Mouse (Mus musculus) c-Kit-negative CD71-positive TER-119-positive erythroid progenitor cells, embryonic 14.5 days (primary cell): Measurements from ENCODE around the gene Cep290.
"Not testable (repeated sequence)": the region's sequence is repeated elsewhere in the genome, so short reads cannot be mapped to it uniquely, and the experiment has no call there.

Experiments
- DNase-seq: peaks from one replicate; pipeline ENCODE4 v3.0.0-alpha.2; 2013; ENCODE audit warnings: low read depth, low spot score

Cep290 gene

DNA sequence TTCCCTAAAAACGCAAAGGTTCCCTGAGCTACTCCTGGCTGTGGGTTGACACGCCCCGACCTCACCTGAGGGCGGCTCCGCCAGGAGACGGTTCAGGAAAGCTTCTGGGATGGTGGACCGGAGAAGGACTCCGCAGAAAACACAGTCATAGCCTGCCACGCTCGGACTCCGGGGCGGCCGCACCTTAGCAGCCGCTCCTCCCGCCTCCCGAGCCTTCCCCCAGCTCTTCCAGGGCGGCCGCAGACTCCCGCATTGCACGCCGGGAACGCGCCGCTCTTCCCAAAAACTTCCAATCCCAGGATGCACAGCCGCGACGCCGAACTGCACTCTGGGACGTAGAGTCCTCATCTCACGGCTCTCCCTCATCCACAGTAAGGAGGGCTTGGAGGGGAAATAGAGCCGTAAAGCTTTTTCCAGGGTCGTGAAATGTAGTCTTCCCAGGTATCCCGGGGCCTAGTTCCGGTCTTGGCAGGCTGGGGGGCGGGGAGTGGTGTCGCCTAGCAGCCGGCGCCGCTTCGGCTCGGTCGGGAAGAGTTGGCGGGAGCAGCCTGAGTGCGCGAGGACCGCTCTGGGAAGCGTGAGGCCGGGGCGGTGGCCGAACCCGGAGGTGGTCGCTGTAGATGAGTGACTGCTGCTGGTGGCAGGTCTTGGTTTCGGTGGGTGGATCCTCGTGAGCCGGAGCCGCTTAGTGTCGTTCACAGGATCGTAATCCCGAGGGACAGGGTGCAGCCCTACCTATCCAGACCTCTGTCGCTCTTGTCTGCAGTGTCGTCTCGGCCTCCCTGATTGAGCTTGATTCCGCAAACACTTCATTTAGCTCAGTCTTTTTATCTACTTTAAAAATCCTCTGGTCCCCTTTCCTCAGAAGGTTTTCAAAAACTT is at the start of gene Cep290, which contains the start of gene Tmtc3:
Gene Cep290 (plus strand): TSS at position 462 of the 882 bp plus-strand sequence.
Gene Tmtc3 (minus strand): TSS at position 254 of the 882 bp plus-strand sequence.
- DNase-seq: peak; percentile 94

DNA sequence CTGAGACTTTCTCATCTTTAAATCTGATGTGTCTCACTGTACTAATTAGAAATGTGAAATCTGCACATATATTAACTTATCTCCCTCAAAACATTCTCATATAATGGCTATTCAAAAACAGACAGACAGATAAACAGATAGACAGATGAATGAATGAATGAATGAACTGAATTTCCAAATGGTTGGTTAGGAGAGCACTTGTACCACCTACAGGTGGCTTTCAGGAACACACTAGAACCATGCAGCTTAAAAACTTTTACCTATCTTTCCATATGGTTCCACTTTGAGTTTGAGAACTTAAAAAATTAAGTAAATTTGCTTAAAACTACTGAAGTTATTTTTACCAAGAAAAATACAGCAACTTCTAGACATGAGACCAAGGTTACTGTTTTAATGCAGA is 38.0 kb upstream of the Cep290 start:
- no peak for DNase-seq

DNA sequence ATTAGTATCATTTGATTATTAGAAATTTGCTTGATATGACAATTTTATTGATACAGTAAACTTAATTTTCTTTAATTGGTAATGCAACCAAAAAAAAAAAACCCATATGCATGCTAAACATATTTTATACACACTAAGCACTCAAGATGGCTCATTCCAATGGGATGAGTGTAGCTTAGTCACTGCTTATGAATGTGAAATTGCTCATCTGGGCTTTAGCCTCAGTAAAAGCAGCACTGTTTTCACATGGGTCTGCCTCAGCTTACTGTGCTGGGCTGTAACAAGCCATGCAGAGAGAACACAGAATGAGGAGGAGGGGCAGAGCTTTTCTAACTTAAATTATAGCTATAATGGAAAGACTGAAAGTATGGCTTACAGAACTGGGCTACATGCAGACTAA is 26.8 kb upstream of the Cep290 start:
- DNase-seq: no peak

DNA sequence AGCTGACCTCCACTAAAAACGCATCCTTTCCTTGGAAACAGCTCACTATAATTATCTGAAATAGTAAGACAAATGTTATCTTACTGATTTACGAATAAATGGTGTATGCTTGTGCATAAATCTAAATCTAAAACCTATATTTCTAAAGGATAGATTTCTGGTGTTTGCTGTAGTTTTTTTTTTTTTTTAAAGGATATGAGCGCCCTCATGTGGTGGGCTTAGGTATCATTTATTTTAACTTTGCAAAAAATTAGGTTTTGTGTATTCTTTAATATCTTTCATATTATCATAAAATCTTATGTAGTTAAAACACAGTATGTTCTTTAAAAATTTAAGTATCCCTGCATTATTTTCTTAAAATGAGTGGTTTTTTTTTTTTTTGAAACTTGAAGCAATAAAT is 12.3 kb upstream of the Cep290 start:
- no peak for DNase-seq

DNA sequence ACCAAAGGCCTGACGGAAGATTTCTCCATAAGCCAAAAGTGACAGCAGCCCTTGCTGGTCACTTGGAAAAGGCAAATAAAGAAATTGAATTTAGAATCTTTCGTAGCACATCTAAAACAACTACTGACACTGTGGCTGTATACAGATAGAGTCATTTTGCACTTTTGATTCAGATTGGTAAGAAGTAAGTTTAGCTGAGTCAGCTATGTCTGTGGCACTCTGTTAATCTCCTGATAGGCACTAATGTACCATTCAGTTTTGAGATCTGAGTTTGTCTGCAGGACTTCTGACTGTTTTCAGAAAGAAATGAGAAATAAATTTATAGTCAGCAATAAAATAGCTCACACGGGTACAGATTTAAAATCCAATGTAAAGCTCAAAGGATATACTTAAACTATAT is 7.8 kb upstream of the Cep290 start:
- DNase-seq: no peak

DNA sequence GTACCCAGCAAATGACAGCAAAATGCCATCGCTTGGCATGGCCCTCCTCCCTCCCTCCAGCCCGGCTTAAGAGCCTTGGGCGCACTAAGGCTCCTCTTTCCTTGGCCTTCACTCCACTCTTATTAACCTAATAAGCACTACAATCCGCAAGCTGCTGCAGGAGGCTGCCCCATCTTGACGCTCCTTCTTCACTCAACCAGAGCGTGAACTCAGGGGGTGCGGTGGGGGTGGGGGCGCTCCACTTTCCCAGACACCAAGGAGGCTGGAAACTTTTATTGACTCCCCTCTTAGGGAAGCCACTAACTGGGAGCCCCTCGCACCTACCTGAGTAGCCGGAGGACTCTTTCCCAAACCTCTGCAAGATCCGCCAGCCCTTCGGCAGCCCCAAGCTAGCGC is 659 bp upstream of the Cep290 start:
- DNase-seq: no peak

DNA sequence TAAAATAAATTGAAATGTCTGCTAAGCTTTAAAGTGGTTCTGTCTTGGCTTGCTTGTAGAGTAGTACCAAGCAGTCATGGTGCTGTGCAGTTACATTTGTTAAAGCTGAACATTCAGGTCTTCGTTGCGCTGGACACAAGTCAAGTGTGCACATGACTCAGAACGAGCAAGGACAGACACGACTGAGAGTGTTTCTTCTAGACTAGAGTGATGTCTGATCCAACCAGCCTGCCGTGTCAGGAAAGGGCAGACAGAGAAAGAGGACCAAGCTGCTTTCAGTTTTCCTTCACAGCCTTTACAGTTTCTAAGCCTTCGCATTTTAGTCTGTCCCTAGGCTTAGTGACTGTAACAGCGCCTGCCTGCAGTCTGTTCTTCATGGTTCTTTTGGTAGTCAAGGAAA is 4.6 kb downstream of the Cep290 start:
- no peak for DNase-seq

DNA sequence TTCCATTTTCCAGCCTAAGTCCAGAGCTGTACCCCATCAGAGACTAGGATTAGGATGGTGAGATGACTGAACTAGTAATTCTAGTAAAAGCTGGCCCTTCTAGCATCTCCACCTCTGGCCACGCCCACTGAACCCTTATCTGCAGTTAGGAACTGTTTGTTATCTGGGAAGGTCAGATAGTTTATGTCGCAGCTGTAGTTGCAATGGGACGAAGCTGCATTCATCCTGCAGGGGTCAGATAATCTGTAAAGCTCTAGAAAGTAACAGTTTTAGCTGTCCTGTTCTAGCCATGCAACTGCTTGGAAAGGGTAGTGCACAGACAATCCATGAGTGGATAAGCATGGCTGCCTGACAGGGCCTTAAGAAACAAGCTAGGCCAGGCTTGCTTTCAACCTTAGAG is 11.0 kb downstream of the Cep290 start:
- peak; percentile 74 for DNase-seq

DNA sequence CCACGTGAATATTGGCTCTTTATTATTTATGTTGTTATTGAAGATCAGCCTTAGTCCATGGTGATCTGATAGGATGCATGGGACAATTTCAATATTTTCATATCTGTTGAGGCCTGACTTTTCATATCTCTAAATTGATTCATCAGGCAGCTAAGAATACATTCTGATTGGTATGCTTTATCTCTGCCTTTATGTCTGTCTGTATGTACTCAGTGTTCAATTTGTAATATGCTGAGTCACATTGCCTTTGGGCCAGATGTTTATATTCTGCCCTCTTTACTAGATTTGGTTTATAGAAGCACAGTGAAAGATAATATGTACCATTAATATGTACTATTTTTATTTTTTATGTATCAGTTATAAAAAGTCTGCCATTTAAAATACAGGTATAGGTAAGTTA is 20.8 kb downstream of the Cep290 start:
- DNase-seq: no peak

DNA sequence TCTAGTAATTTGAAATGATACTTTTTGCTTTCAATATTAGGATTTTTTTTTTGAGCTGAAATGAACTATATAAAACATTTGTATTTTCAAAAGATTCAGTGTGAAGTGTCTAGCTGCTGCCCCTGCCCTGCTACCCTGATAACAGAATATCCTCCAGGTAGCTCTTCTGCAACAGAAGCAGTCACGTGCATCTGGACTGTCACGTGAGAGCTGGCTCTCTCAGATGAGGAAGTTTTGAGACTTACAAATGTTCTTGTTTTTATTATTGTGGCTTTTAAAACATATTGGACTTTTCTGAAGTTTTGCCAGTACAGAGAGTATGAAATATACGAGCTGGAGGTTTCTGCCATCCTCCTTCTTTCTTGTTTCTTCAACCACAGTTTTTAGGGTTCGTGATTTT is 34.3 kb downstream of the Cep290 start:
- DNase-seq: no peak

DNA sequence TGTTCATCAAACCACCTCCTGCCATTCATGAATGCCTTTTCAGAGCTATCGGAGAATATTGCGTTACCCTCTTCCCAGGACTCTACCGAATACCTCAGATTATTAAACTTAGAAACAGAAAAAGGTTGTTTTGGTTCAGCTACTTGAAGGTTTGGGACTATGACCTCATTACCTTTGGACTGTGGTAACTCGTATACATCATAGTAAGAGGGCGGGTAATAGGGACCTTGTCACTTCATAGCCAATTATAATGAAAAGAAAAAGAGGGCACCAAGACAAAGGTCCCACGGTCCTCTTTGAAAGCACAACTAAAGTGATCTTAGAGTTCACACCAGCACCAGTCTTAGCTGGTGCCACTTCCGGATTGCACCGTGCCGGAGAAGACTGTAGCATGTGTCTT is 35.0 kb downstream of the Cep290 start:
- no peak for DNase-seq

DNA sequence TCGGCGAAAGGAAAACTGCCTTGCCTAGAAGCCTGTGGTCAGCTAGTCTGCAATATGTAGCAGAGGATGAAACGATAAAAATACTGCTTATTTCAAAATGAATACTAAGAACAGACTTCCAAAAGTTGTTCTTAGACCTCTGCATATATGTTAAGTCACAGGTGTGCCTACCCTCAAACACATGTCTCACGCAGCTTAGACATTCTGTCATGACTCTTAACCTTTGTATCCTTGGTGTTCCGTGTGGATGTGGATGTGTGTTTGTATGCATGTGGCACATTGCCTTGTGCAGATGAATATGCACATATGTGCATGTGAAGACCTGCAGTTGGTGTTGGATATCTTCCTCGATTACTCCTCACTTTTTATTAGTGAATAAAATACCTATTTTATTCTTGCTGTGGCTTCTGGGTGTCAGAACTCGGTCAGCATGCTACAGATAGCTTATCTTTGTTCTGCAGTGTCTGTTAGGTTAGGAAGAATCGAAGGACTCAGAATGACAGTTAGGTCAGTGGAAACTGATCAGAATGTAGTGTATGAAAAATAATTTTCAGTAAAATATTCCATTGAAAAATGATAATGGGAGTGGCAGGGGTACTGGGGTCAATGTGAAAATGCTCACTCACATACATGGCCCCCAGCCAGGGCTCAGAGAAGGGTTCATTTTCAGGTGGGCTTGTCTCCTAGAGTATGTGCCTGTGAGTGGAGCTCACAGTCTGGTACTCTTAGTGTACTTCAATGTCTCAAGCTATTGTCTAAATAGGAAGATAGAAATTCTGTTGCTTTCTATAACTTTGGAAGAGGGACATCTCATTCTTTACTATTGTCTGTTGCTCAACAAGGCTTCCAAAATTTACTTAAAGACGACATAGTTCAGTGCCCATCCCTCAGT is 37.4 kb downstream of the Cep290 start:
- peak; percentile 28 for DNase-seq

DNA sequence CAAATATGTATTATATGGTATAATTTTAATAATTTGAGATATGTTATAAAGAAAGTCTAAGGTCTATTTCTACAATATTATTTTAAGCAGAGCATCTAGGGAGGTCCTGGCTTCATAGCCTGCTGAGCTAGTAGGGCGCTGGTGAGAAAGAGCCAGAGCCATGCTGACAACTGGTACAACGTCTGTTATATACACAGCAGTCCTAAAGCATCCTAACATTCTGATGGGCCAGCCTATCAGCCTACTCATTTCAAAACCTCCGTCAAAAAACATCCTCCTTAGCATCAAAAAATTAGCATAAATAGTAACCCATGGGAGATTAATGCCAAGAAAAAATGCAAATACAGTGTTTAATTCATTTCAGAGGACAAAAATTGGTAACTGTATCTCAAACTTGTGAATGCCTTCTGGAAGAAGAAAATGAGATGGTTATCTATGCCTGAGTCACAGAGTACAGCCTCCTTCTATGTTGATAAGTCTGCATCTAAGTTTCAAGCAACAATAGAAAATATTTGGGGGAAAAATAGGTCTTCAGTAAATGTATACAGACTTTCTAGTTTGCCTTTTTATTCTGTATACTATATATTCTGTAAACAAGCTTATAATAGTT is 69.3 kb downstream of the Cep290 start:
- no peak for DNase-seq

DNA sequence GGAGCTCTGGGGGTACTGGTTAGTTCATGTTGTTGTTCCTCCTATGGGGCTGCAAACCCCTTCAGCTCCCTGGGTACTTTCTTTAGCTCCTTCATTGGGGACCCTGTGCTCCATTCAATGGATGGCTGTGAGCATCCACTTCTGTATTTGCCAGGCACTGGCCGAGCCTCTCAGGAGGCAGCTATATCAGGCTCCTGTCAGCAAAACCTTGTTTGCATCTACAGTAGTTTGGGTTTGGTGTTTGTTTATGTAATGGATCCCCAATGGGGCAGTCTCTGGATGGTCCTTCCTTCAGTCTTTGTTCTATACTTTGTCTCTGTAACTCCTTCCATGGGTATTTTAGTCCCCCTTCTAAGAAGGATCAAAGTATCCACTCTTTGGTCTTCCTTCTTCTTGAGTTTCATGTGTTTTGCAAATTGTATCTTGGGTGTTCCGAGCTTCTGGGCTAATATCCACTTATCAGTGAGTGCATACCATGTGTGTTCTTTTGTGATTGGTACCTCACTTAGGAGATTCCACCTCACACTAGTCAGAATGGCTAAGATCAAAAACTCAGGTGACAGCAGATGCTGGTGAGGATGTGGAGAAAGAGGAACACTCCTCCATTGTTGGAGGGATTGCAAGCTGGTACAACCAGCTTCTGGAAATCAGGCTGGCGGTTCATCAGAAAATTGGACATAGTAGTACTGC is 73.0 kb downstream of the Cep290 start:
- not testable (repeated sequence) for DNase-seq

DNA sequence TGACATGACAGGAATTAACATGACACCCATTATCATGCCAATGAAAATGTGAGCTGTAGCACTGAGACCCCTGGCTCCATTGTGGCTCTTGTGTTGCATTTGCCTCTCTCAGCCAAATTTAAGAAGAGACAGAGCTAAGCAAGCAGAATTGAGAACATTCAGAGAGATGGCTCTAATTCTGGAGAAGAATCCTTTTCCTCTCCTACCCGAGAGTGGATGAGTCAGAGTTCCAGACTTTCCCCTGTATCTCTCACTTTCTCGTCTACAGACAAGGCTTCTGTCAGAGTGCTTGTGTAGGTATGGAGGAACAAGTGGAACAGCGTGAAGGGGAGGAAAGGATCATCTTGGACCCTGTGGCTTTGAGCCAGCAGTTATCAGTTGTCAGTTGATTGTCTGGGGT is 76.8 kb downstream of the Cep290 start:
- no peak for DNase-seq

DNA sequence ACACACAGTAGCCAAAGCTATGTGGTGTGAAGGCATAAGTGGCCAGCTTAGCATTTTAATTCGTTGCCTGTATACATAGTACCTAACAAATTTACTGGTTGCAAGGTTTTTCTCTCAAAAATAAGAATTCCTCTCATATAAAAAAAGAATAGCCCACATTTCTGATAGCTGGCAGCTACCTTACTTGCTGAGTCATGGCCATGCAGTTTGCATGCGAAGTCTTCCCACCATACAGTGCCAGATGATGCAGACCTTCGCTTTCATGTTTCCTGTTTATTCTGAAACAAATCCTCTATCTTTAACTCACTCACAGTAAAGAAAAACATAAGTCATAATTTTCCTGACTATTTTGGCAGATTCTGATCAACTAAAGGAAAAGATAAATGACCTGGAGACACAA is 84.3 kb downstream of the Cep290 start:
- peak; percentile 63 for DNase-seq

DNA sequence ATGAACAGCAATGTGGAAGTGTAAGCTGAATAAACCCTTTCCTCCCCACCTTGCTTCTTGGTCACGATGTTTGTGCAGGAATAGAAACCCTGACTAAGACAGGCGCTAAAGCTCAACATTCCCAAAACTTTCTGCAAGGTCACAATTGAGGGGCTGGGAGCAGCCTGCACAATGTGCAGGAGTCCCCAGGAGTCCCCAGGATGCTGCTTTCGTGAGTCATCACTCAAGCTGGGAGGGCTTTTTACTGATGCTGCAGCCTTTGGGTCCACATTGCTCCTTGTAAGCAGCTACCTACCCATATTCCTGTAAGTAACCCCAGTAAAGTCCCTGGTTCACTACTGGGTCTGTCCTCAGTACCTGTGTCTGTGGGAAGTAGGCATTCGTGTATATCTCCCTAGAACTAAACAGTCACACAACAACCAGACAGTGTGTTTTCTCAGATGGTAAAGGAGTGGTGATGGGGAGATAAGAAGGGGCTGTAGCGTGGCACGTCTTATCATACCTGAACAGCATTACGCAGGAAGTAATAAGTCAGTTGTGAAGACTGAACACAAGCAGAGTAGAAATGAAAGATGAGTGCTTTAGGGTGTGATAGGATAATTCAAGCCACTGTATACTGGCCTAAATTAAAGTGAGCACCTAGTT is 87.3 kb downstream of the Cep290 start:
- DNase-seq: peak; percentile 49

DNA sequence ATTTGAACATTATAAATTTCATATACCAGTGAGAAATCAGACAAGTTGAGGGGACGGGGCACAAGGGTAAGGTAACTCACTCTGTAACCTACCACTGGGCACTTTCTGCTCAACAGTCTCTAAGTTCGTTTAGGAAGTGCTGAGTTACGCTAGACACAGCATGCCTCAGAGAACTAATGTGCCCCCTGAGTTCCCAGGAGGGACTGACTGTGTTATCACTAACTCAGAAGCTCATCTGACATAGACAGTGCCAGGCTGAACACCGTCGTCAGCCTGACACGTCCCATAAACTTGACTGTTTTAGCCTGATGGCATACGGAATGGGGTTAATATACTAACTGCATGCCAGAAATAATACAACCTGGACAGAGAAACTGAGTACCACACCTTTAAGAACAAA is 87.9 kb downstream of the Cep290 start:
- no peak for DNase-seq

DNA sequence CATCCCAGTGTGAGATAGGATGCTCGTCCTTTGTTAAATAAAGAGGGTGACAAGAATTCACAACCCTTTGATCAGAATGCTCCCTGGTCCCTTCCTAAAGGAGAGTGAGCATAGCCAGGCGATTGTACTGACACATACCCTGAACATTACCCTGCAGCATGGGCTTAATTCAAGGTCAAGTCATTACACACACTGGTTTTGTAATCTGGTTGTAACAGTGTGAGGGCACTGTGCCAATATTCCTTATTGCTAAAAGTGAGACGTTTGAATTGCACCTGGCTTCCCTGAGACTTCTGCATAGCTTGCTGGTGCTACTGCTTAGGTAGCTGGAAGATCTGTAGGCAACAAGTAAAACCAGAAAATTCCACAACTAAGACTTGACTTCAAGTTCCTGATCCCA is 96.8 kb downstream of the Cep290 start:
- DNase-seq: no peak

DNA sequence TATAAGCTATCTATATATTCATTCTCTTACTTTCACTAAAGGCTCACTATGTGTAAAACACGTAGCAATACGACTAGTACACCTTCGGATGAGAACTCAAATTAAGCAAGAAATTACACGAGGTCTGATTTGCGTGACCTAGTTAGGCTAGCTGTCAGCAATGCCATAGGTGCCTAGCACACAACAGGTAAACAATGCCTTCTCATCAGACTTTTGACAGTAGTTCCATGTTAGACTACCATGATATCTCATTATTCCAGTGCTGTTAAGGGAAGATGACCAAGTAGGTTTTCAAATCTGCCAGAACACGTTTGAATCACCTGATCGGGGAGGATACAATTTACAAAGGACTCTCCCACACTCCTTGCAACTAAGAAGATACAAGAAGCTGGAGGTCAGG is 101.2 kb downstream of the Cep290 start:
- DNase-seq: no peak

DNA sequence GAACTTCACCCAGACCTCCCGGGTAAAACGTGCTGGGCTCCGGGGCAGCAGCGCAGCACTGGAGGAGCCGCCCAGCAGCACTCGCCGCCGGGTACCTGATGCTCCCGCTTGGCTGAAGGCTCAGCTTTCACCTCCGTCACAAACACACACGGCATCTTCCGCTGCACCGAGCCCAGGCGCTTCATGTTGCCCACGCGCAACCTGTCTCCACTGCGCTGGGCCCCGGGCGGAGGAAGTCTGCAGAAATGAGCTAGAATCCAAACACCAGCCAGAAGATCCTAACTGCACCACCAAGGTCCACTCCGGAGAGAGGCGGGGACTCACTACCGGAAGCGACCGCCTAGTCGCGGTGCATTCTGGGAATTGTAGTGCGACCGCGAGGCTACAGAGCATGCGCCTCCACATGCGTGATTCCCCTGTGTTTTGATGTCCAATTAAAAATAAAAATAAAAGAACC is 101.6 kb downstream of the Cep290 start:
- peak; percentile 88 for DNase-seq
